Mouse (Mus musculus) MEL (cell line): ENCODE results near the gene Whamm. TPM values are rescaled to one million over a fixed set of nuclear protein-coding genes. Genes with fewer than 3 reads are reported as not detected.

Experiments
- DNase-seq: peaks from one replicate; pipeline ENCODE4 v3.0.0; 2011; ENCODE audit warnings: low read depth, low spot score
- H3K27ac ChIP-seq: 2 replicates; pipeline ENCODE4 v1.5.1; 2012; ENCODE audit warnings: low read depth, mild to moderate bottlenecking, control low read depth, low read length, moderate library complexity; ENCODE audit not compliant: control insufficient read depth
- H3K27me3 ChIP-seq, 2 experiments: fragments of 150-350 bp in 1 of 2; sonication (generic) in 1 of 2; 2 replicates each; pipeline ENCODE4 v1.6.1; 2012; ENCODE audit warnings: low read length in 2 of 2, mild to moderate bottlenecking in 2 of 2, improper control_type of control experiment in 1 of 2, moderate library complexity in 1 of 2; ENCODE audit not compliant: insufficient read depth in 2 of 2, control insufficient read depth in 1 of 2
- H3K36me3 ChIP-seq, 2 experiments: 2 replicates each; pipeline ENCODE4 v1.6.1; 2012 to 2014; ENCODE audit warnings: low read length in 2 of 2, improper control_type of control experiment in 1 of 2, inconsistent platforms in 1 of 2, mild to moderate bottlenecking in 1 of 2; ENCODE audit not compliant: insufficient read depth in 2 of 2, control insufficient read depth in 1 of 2
- H3K4me1 ChIP-seq, 2 experiments: fragments of 150-350 bp in 1 of 2; sonication (generic) in 1 of 2; 2 replicates each; pipeline ENCODE4 v1.6.1; 2012; ENCODE audit warnings: low read length in 2 of 2, improper control_type of control experiment in 1 of 2, mild to moderate bottlenecking in 1 of 2; ENCODE audit not compliant: insufficient read depth in 2 of 2, control insufficient read depth in 1 of 2
- H3K4me3 ChIP-seq, 2 experiments: fragments of 150-350 bp in 1 of 2; sonication (generic) in 1 of 2; 2 replicates each; pipeline ENCODE4 v1.5.1; 2012; ENCODE audit warnings: low read depth in 2 of 2, low read length in 2 of 2, mild to moderate bottlenecking in 2 of 2, moderate library complexity in 2 of 2, control low read depth in 1 of 2, improper control_type of control experiment in 1 of 2; ENCODE audit not compliant: control insufficient read depth in 1 of 2, insufficient read depth in 1 of 2
- H3K79me2 ChIP-seq: 2 replicates; pipeline ENCODE4 v1.6.1; 2012; ENCODE audit warnings: mild to moderate bottlenecking, low read length, moderate library complexity; ENCODE audit not compliant: control insufficient read depth, poor library complexity, insufficient read depth
- H3K9ac ChIP-seq: 2 replicates; pipeline ENCODE4 v1.6.1; 2012; ENCODE audit warnings: low read depth, mild to moderate bottlenecking, control low read depth, low read length, moderate library complexity; ENCODE audit not compliant: control insufficient read depth, poor library complexity, severe bottlenecking
- H3K9me3 ChIP-seq: fragments of 150-350 bp; sonication (generic); replicated peaks from 2 replicates; pipeline ENCODE4 v1.6.1; 2012; ENCODE audit warnings: mild to moderate bottlenecking, low read length, improper control_type of control experiment, moderate library complexity; ENCODE audit not compliant: insufficient read depth
- CTCF ChIP-seq, 3 experiments: IDR thresholded peaks in 2 of 3; conservative IDR thresholded peaks in 1 of 3; 2 replicates each; pipeline ENCODE4 v1.5.1; 2011 to 2012; ENCODE audit warnings: low read length in 3 of 3, low read depth in 2 of 3, mild to moderate bottlenecking in 2 of 3, improper control_type of control experiment in 1 of 3, inconsistent platforms in 1 of 3, mixed read lengths in 1 of 3, moderate library complexity in 1 of 3; ENCODE audit not compliant: control insufficient read depth in 1 of 3, insufficient read depth in 1 of 3, poor library complexity in 1 of 3, severe bottlenecking in 1 of 3
- E2F4 ChIP-seq: IDR thresholded peaks from 2 replicates; pipeline ENCODE4 v1.6.1; 2011; ENCODE audit warnings: low read depth, low read length, improper control_type of control experiment, borderline replicate concordance
- ETS1 ChIP-seq: IDR thresholded peaks from 2 replicates; pipeline ENCODE4 v1.6.1; 2012; ENCODE audit warnings: low read depth, mild to moderate bottlenecking, inconsistent platforms, low read length, improper control_type of control experiment, moderate library complexity
- GABPA ChIP-seq: IDR thresholded peaks from 2 replicates; pipeline ENCODE4 v1.6.1; 2012; ENCODE audit warnings: low read depth, mild to moderate bottlenecking, inconsistent platforms, low read length, improper control_type of control experiment, moderate library complexity
- HCFC1 ChIP-seq: IDR thresholded peaks from 2 replicates; pipeline ENCODE4 v1.6.1; 2012; ENCODE audit warnings: low read depth, mild to moderate bottlenecking, inconsistent platforms, low read length, improper control_type of control experiment, moderate library complexity
- JUND ChIP-seq: IDR thresholded peaks from 2 replicates; pipeline ENCODE4 v1.6.1; 2011; ENCODE audit warnings: low read depth, mild to moderate bottlenecking, improper control_type of control experiment, low read length
- KAT2A ChIP-seq: conservative IDR thresholded peaks from 2 replicates; pipeline ENCODE4 v1.6.1; 2012; ENCODE audit warnings: low read depth, low read length, improper control_type of control experiment, inconsistent platforms
- MAX ChIP-seq: IDR thresholded peaks from 2 replicates; pipeline ENCODE4 v1.6.1; 2011; ENCODE audit warnings: low read length, improper control_type of control experiment
- MAZ ChIP-seq: IDR thresholded peaks from 2 replicates; pipeline ENCODE4 v1.6.1; 2012; ENCODE audit warnings: low read depth, mild to moderate bottlenecking, inconsistent platforms, low read length, improper control_type of control experiment
- MXI1 ChIP-seq: IDR thresholded peaks from 2 replicates; pipeline ENCODE4 v1.6.1; 2011; ENCODE audit warnings: mild to moderate bottlenecking, low read depth, low read length, improper control_type of control experiment
- NELFE ChIP-seq: IDR thresholded peaks from 2 replicates; pipeline ENCODE4 v1.6.1; 2011; ENCODE audit warnings: low read depth, low read length, improper control_type of control experiment
- POLR2A ChIP-seq, 2 experiments: IDR thresholded peaks; 2 replicates each; pipeline ENCODE4 v1.6.1; 2011 to 2012; ENCODE audit warnings: low read length in 2 of 2, mild to moderate bottlenecking in 2 of 2, control low read depth in 1 of 2, improper control_type of control experiment in 1 of 2, low read depth in 1 of 2, moderate library complexity in 1 of 2; ENCODE audit not compliant: control insufficient read depth in 1 of 2, insufficient read depth in 1 of 2, poor library complexity in 1 of 2
- POLR2AphosphoS5 ChIP-seq: IDR thresholded peaks from 2 replicates; pipeline ENCODE4 v1.6.1; 2012; ENCODE audit warnings: low read depth, borderline replicate concordance, mild to moderate bottlenecking, inconsistent platforms, low read length, moderate library complexity, mixed read lengths
- RCOR1 ChIP-seq: IDR thresholded peaks from 2 replicates; pipeline ENCODE4 v1.6.1; 2012; ENCODE audit warnings: low read depth, mild to moderate bottlenecking, inconsistent platforms, low read length, improper control_type of control experiment
- SIN3A ChIP-seq: IDR thresholded peaks from 2 replicates; pipeline ENCODE4 v1.6.1; 2012; ENCODE audit warnings: low read length, improper control_type of control experiment, inconsistent platforms
- TCF12 ChIP-seq: IDR thresholded peaks from 2 replicates; pipeline ENCODE4 v1.6.1; 2014; ENCODE audit warnings: low read depth, mild to moderate bottlenecking, inconsistent platforms, low read length, improper control_type of control experiment, moderate library complexity
- UBTF ChIP-seq: IDR thresholded peaks from 2 replicates; pipeline ENCODE4 v1.6.1; 2012; ENCODE audit warnings: low read depth, mild to moderate bottlenecking, inconsistent platforms, low read length, improper control_type of control experiment, moderate library complexity, borderline replicate concordance; ENCODE audit not compliant: insufficient read depth
- USF1 ChIP-seq: IDR thresholded peaks from 2 replicates; pipeline ENCODE4 v1.6.1; 2014; ENCODE audit warnings: low read depth, mild to moderate bottlenecking, inconsistent platforms, low read length, improper control_type of control experiment, moderate library complexity
- ZC3H11A ChIP-seq: IDR thresholded peaks from 2 replicates; pipeline ENCODE4 v1.6.1; 2012; ENCODE audit warnings: low read depth, mild to moderate bottlenecking, inconsistent platforms, low read length, improper control_type of control experiment
- ZKSCAN1 ChIP-seq: IDR thresholded peaks from 2 replicates; pipeline ENCODE4 v1.6.1; 2012; ENCODE audit warnings: low read depth, mild to moderate bottlenecking, inconsistent platforms, low read length, improper control_type of control experiment, moderate library complexity
- ZNF384 ChIP-seq: IDR thresholded peaks from 2 replicates; pipeline ENCODE4 v1.6.1; 2012; ENCODE audit warnings: low read depth, mild to moderate bottlenecking, inconsistent platforms, low read length, improper control_type of control experiment
- polyA plus RNA-seq, 2 experiments: library from polyadenylated mRNA; stranded (reverse) in 1 of 2; unstranded in 1 of 2; fragments of >175 nt in 1 of 2; fragments of >200 nt in 1 of 2; gene quantifications; 2 replicates each; pipeline versions ENCODE4 v1.2.1 to v1.2.4; 2012; ENCODE audit warnings: low replicate concordance in 2 of 2, low read depth in 1 of 2; ENCODE audit not compliant: insufficient read length in 2 of 2, insufficient read depth in 1 of 2, missing spikeins in 1 of 2
- total RNA-seq: library from RNA; depleted of rRNA; stranded (reverse); fragments of 300-350 nt; gene quantifications from 2 replicates; pipeline ENCODE4 v1.2.3, GENCODE M21; 2012

Gene Whamm
- total and polyA plus RNA-seq, 3 experiments, result 9.4 to 22.9 TPM; not detected in 1

GRCm38 (mm10) chr7:81564766-81565165 lies 6.3 kb upstream of the Whamm start:
- Histone ChIP-seq H3K27ac (no peak overlapping the region), H3K4me1 (peaks cover 0 to 9% of the 10 kb centered on the region in 2 experiments; a peak in 2 of 4 replicates), H3K9ac (no peak overlapping the region), H3K4me3 (no peak overlapping the region), H3K27me3 (peaks cover 0 to 5% of the 10 kb centered on the region in 2 experiments; a peak in 3 of 4 replicates), H3K79me2 (no peaks in the 10 kb centered on the region), H3K36me3 (peaks cover 0 to 4% of the 10 kb centered on the region in 2 experiments; a peak in 2 of 4 replicates), H3K9me3 (no peaks in the 10 kb centered on the region)
- no peak for TF ChIP-seq POLR2A (IDR thresholded peaks at IDR 0.05; ENCODE audit: control insufficient read depth in 1 of 2, insufficient read depth in 1 of 2, low read depth in 1 of 2, low read length in 2 of 2, poor library complexity in 1 of 2)
- no peak for TF ChIP-seq ETS1
- no peak for TF ChIP-seq JUND
- no peak for TF ChIP-seq ZNF384
- no peak for TF ChIP-seq ZKSCAN1
- no peak for DNase-seq

- H3K9ac ChIP-seq, result no peak overlapping the region
- DNase-seq, result no peak
- TF ChIP-seq NELFE (no peak), USF1 (no peak), RCOR1 (no peak), SIN3A (no peak), HCFC1 (no peak), CTCF (IDR thresholded peaks at IDR 0.05 in 2 of 3, conservative IDR thresholded peaks at IDR 0.05 in 1 of 3; ENCODE audit: control insufficient read depth in 1 of 3, insufficient read depth in 1 of 3, low read depth in 2 of 3, low read length in 3 of 3, poor library complexity in 1 of 3, severe bottlenecking in 1 of 3) (no peak), ZC3H11A (no peak), KAT2A (no peak), POLR2AphosphoS5 (no peak), E2F4 (no peak), UBTF (no peak), MXI1 (no peak), TCF12 (no peak), MAZ (no peak), MAX (no peak), ZNF384 (no peak), GABPA (no peak)
- H3K27me3 ChIP-seq, result peaks cover 0 to 5% of the 10 kb centered on the region in 2 experiments; a peak in 3 of 4 replicates
- H3K36me3 ChIP-seq, result peaks cover 0 to 3% of the 10 kb centered on the region in 2 experiments; a peak in 2 of 4 replicates
- H3K79me2 ChIP-seq, result no peaks in the 10 kb centered on the region
- no peaks in the 10 kb centered on the region for H3K9me3 ChIP-seq
- no peak overlapping the region for H3K27ac ChIP-seq
- H3K4me3 ChIP-seq, result no peak overlapping the region
- H3K4me1 ChIP-seq, result peaks cover 1 to 6% of the 10 kb centered on the region in 2 experiments; a peak in 2 of 4 replicates
These were observed 5.5 kb upstream of the Whamm start for GRCm38 (mm10) chr7:81565381-81566055.
